21 mouse cellular contexts compared by ENCODE assay signal in the genomic region with DNA sequence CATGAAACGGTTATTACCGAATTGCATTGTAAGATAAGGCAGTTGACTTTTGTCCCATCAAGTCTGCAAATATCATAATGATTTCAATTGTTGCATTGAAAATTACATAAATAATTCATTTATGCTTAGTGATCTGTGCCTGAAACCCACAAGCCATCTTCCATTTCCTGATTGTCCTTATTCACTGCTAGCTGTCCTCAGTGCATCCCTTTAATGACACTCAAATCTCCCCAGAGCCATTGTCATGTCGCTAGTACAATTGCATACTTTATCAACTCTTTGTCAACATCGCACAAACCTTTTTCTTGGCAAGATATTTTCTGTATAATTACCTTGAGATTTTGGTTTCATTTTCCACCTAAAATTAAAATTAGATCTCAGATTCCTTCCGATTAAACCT.
"Had no signal": no experiment of that assay in that cellular context is flagged by ENCODE, and none has a peak within 500 bp of the region (broad histone marks: within the 10 kb centered on the region; RNA-seq: fewer than 3 reads in every experiment).

No protein-coding gene starts in this region.

- ATAC-seq: intestine, embryonic 15.5 days; liver, embryonic 12.5 days had no signal

- H3K4me1 ChIP-seq: intestine, embryonic 15.5 days; kidney, embryonic 15.5 days; limb, embryonic 10.5 days; limb, embryonic 13.5 days; liver, embryonic 12.5 days; liver, embryonic 15.5 days; lung, embryonic 15.5 days; megakaryocyte, embryonic 14.5 days; midbrain, embryonic 12.5 days; stomach, embryonic 15.5 days had no signal

- H3K9ac ChIP-seq: intestine, embryonic 15.5 days; kidney, embryonic 15.5 days; limb, embryonic 13.5 days; liver, embryonic 12.5 days; liver, embryonic 15.5 days; lung, embryonic 15.5 days; midbrain, embryonic 12.5 days; stomach, embryonic 15.5 days had no signal

- H3K36me3 ChIP-seq: intestine, embryonic 15.5 days; kidney, embryonic 15.5 days; limb, embryonic 10.5 days; limb, embryonic 13.5 days; liver, embryonic 12.5 days; liver, embryonic 15.5 days; lung, embryonic 15.5 days; midbrain, embryonic 12.5 days; stomach, embryonic 15.5 days had no signal

- H3K9me3 ChIP-seq: intestine, embryonic 15.5 days; kidney, embryonic 15.5 days; limb, embryonic 10.5 days; limb, embryonic 13.5 days; liver, embryonic 12.5 days; liver, embryonic 15.5 days; lung, embryonic 15.5 days; megakaryocyte, embryonic 14.5 days; midbrain, embryonic 12.5 days; stomach, embryonic 15.5 days had no signal

- H3K27me3 ChIP-seq: intestine, embryonic 15.5 days; kidney, embryonic 15.5 days; limb, embryonic 13.5 days; liver, embryonic 12.5 days; liver, embryonic 15.5 days; lung, embryonic 15.5 days; megakaryocyte, embryonic 14.5 days; midbrain, embryonic 12.5 days; stomach, embryonic 15.5 days had no signal

- DNase-seq: kidney, adult 11 months; kidney, adult 8-10 months; kidney, postnatal 14 days; kidney, postnatal 4 days; liver; lung, adult 18-20 months; lung, postnatal 10 days; lung, postnatal 36 days; right cerebral cortex, postnatal 25 days; spleen, adult 18-20 months; thymus, postnatal 25 days had no signal

- H3K4me2 ChIP-seq: intestine, embryonic 15.5 days; kidney, embryonic 15.5 days; limb, embryonic 13.5 days; liver, embryonic 12.5 days; liver, embryonic 15.5 days; lung, embryonic 15.5 days; midbrain, embryonic 12.5 days; stomach, embryonic 15.5 days had no signal

- H3K4me3 ChIP-seq: intestine, embryonic 15.5 days; kidney, embryonic 15.5 days; limb, embryonic 10.5 days; limb, embryonic 13.5 days; liver, embryonic 12.5 days; liver, embryonic 15.5 days; lung, embryonic 15.5 days; megakaryocyte, embryonic 14.5 days; midbrain, embryonic 12.5 days; stomach, embryonic 15.5 days had no signal

- H3K27ac ChIP-seq: intestine, embryonic 15.5 days; kidney, embryonic 15.5 days; limb, embryonic 10.5 days; limb, embryonic 13.5 days; liver, embryonic 12.5 days; liver, embryonic 15.5 days; lung, embryonic 15.5 days; midbrain, embryonic 12.5 days; stomach, embryonic 15.5 days had no signal
